ENCODE assay signal across 8 mouse cellular contexts in genomic region chr4:21931772-21932630, GRCm38 (mm10). TPM values are rescaled to one million over a fixed set of nuclear protein-coding genes. Genes with fewer than 3 reads are reported as not detected.
DNase-seq lines count a peak whose midpoint lies in the region; ATAC-seq and TF ChIP-seq lines count a peak whose summit lies in the region.

No protein-coding gene starts in this region.

- 16% methylated on average over 23 of the region's 23 CpGs for WGBS in heart, embryonic 15.5 days

- H3K36me3 ChIP-seq in heart, embryonic 15.5 days, result no peaks in the 10 kb centered on the region

- peak overlapping the region; percentile 97 for H3K4me2 ChIP-seq in heart, embryonic 15.5 days

- peak overlapping the region; percentile 85 for H3K27ac ChIP-seq in left cerebral cortex, adult 2 months
- peak overlapping the region; percentile 54; the same call in 1 of the 2 replicates for H3K27ac ChIP-seq in heart, embryonic 15.5 days

- H3K4me1 ChIP-seq in heart, embryonic 15.5 days (replicated peaks), result peaks cover 7% of the 10 kb centered on the region; the same call in 1 of the 2 replicates

- H3K4me3 ChIP-seq in left cerebral cortex, adult 2 months, result peak overlapping the region; percentile 78
- H3K4me3 ChIP-seq in heart, embryonic 15.5 days, result peak overlapping the region; percentile 71

- intact Hi-C loops in left cerebral cortex, adult 2 months (cut with DNase I), result loop anchor here (2.0 to 5.0 kb wide), 2 partner anchors 53 to 60 kb away; partner anchors contain the start of gene Coq3

- 0 out of 2 replicates have a peak, but pooled peaks have one; percentile 10 for ATAC-seq in heart, embryonic 15.5 days (replicated peaks; ENCODE audit: insufficient number of reproducible peaks, insufficient read depth, low FRiP score, low read depth)
- ATAC-seq in erythroid progenitor cell, adult 5-6 weeks (replicated peaks; ENCODE audit: low FRiP score, poor library complexity, severe bottlenecking), result no peak

- no peaks in the 10 kb centered on the region for H3K9me3 ChIP-seq in heart, embryonic 15.5 days (replicated peaks)

- no peaks in the 10 kb centered on the region for H3K27me3 ChIP-seq in heart, embryonic 15.5 days

- no peak for TF ChIP-seq CTCF in left cerebral cortex, adult 2 months (IDR thresholded peaks at IDR 0.05)

- DNase-seq in left cerebral cortex, adult 2 months (ENCODE audit: extremely low spot score in 1 of 2, low spot score in 2 of 2), result peak in 1 of 2 experiments; percentile 19
- no peak for DNase-seq in left cerebral cortex, adult 11 months (ENCODE audit: low spot score)
- peak; percentile 45 for DNase-seq in cerebellum, adult 9-11 months
- DNase-seq in mesoderm, embryonic 11.5 days (ENCODE audit: low read depth, low spot score), result peak; percentile 6
- no peak for DNase-seq in spleen, postnatal 10 days (ENCODE audit: low spot score in 2 of 2)
- no peak for DNase-seq in thymus, postnatal 0 days (ENCODE audit: low spot score)

- H3K9ac ChIP-seq in heart, embryonic 15.5 days, result peak overlapping the region; percentile 77

RNA-seq across cellular contexts. Expression of gene Faxc, which starts 0.9 kb away (rescaled TPM):
- total RNA-seq in left cerebral cortex, adult 2 months (2021), result 10 to 100 TPM; 69.5 to 75.5 TPM
- polyA plus RNA-seq in heart, embryonic 15.5 days (2015; fragmentation: Nextera tagmentation; extraction: Ambion mirVana), result 1.7 and 2.1 TPM in 2 replicates
- not detected in 2 replicates for total RNA-seq in erythroid progenitor cell, adult 5-6 weeks (2015; ENCODE audit: low replicate concordance)
- total RNA-seq in erythroid progenitor cell, adult 5-6 weeks (2017; ENCODE audit: low replicate concordance), result not detected in 2 replicates
- polyA plus RNA-seq in thymus, postnatal 0 days (2015; fragmentation: Nextera tagmentation; extraction: Ambion mirVana), result 0.22 and 0.30 TPM in 2 replicates

RNA-seq across cellular contexts. Expression of gene Coq3, which starts 52.5 kb away (rescaled TPM):
- total RNA-seq in left cerebral cortex, adult 2 months (2021), result 10 to 100 TPM; 10.8 to 12.8 TPM
- 17.7 and 20.2 TPM in 2 replicates for polyA plus RNA-seq in heart, embryonic 15.5 days (2015; fragmentation: Nextera tagmentation; extraction: Ambion mirVana)
- 7.1 TPM in 1 of 2 replicates, not detected in the other for total RNA-seq in erythroid progenitor cell, adult 5-6 weeks (2015; ENCODE audit: low replicate concordance)
- 2.7 TPM in 1 of 2 replicates, not detected in the other for total RNA-seq in erythroid progenitor cell, adult 5-6 weeks (2017; ENCODE audit: low replicate concordance)
- 14.0 and 14.6 TPM in 2 replicates for polyA plus RNA-seq in thymus, postnatal 0 days (2015; fragmentation: Nextera tagmentation; extraction: Ambion mirVana)

Comparison
In these comparisons a context has a peak if more than half of its experiments do, and no peak if none do; other contexts are left out.
1. DNase-seq: peak in cerebellum, adult 9-11 months (single experiment) and mesoderm, embryonic 11.5 days (single experiment); none in left cerebral cortex, adult 11 months (single experiment), spleen, postnatal 10 days (0 of 2) and thymus, postnatal 0 days (single experiment).
2. RNA of gene Faxc, which starts 0.9 kb away (total RNA-seq): 69.5 to 75.5 TPM in left cerebral cortex, adult 2 months; not detected in erythroid progenitor cell, adult 5-6 weeks; every median in the first group is over 10 times any median in the second.